Mouse (Mus musculus) limb, embryonic 14.5 days (tissue): ENCODE data around the gene Acad12. TPM values are rescaled to one million over a fixed set of nuclear protein-coding genes. Genes with fewer than 3 reads are reported as not detected.

Source experiments
- ATAC-seq: fragments of 200-750 bp; cut with Nextera tagmentation; 2 replicates; pipeline ENCODE4 v1.8.0; 2017; ENCODE audit warnings: low read depth, moderate number of reproducible peaks, moderate TSS enrichment; ENCODE audit not compliant: low FRiP score
- DNase-seq: peaks from one replicate; pipeline ENCODE4 v3.0.0-alpha.2; 2015; ENCODE audit warnings: low spot score
- H3K27ac ChIP-seq: fragments of 300-500 bp; sonication (generic); replicated peaks from 2 replicates; pipeline ENCODE4 v1.5.1; 2014; ENCODE audit warnings: low read depth, mild to moderate bottlenecking, low read length, moderate library complexity, mixed read lengths
- H3K27me3 ChIP-seq: fragments of 300-500 bp; sonication (generic); 2 replicates; pipeline ENCODE4 v1.6.1; 2014; ENCODE audit warnings: low read length, mixed read lengths; ENCODE audit not compliant: control insufficient read depth, insufficient read depth
- H3K36me3 ChIP-seq: fragments of 300-500 bp; sonication (generic); 2 replicates; pipeline ENCODE4 v1.6.1; 2014; ENCODE audit warnings: mild to moderate bottlenecking, low read length, moderate library complexity, mixed read lengths; ENCODE audit not compliant: control insufficient read depth, insufficient read depth
- H3K4me1 ChIP-seq: fragments of 300-500 bp; sonication (generic); 2 replicates; pipeline ENCODE4 v1.6.1; 2014; ENCODE audit warnings: antibody characterized with exemption, low read length, mixed read lengths; ENCODE audit not compliant: control insufficient read depth, insufficient read depth
- H3K4me2 ChIP-seq: fragments of 300-500 bp; sonication (generic); replicated peaks from 2 replicates; pipeline ENCODE4 v1.6.1; 2014; ENCODE audit warnings: low read depth, mild to moderate bottlenecking, low read length, moderate library complexity; ENCODE audit not compliant: severe bottlenecking
- H3K4me3 ChIP-seq: fragments of 300-500 bp; sonication (generic); replicated peaks from 2 replicates; pipeline ENCODE4 v1.5.1; 2014; ENCODE audit warnings: low read length
- H3K9ac ChIP-seq: fragments of 300-500 bp; sonication (generic); 2 replicates; pipeline ENCODE4 v1.6.1; 2014; ENCODE audit warnings: mild to moderate bottlenecking, low read depth, low read length, moderate library complexity; ENCODE audit not compliant: severe bottlenecking
- H3K9me3 ChIP-seq: fragments of 300-500 bp; sonication (generic); 2 replicates; pipeline ENCODE4 v1.6.1; 2016; ENCODE audit warnings: low read length; ENCODE audit not compliant: control insufficient read depth
- POLR2A ChIP-seq: fragments of 200-500 bp; IDR thresholded peaks from 2 replicates; pipeline ENCODE4 v1.8.0; 2012; ENCODE audit warnings: inconsistent platforms, mild to moderate bottlenecking, moderate library complexity, borderline replicate concordance; ENCODE audit not compliant: insufficient read depth, insufficient read length; ENCODE audit errors: extremely low read depth
- WGBS: fragments of 180-500 bp; shearing (Covaris S2); extraction: QIAGEN DNeasy Blood & Tissue Kit; methylation state at CpG from one replicate; pipeline ENCODE4 v1.1.7; 2014; 5-methylcytosine and 5-hydroxymethylcytosine counted together
- polyA plus RNA-seq, 2 experiments: library from polyadenylated mRNA; depleted of rRNA in 1 of 2; stranded (reverse) in 1 of 2; unstranded in 1 of 2; fragments of >200 nt; fragmentation: Nextera tagmentation in 1 of 2; extraction: Ambion mirVana in 1 of 2; gene quantifications; 2 replicates each; pipeline versions ENCODE4 v1.2.1 to v1.2.3; 2012 to 2014

Gene Acad12
- polyA plus RNA-seq, 2 experiments = 1.6 to 2.0 TPM

- no peaks in the 10 kb centered on the region for H3K9me3 ChIP-seq
- no peak for TF ChIP-seq POLR2A
- H3K4me2 ChIP-seq = no peak overlapping the region
- DNase-seq (no peak), ATAC-seq (no peak)
- no peak overlapping the region for H3K4me3 ChIP-seq
- H3K27ac ChIP-seq = no peak overlapping the region
- H3K4me1 ChIP-seq = no peaks in the 10 kb centered on the region
- H3K9ac ChIP-seq = no peak overlapping the region
- H3K27me3 ChIP-seq = no peaks in the 10 kb centered on the region
- 97% methylated on average over 11 of the region's 11 CpGs for WGBS
- H3K36me3 ChIP-seq = peaks cover 94% of the 10 kb centered on the region
Measured at GRCm38 (mm10) chr5:121575867-121576266, 42.9 kb downstream of the Acad12 start.

- Histone ChIP-seq H3K4me1 (no peaks in the 10 kb centered on the region), H3K9me3 (no peaks in the 10 kb centered on the region), H3K36me3 (peaks cover 94% of the 10 kb centered on the region), H3K27me3 (no peaks in the 10 kb centered on the region), H3K27ac (no peak overlapping the region), H3K4me2 (no peak overlapping the region), H3K4me3 (no peak overlapping the region), H3K9ac (no peak overlapping the region)
- TF ChIP-seq POLR2A = no peak
- DNase-seq (no peak), ATAC-seq (no peak)
- 90% methylated on average over 13 of the region's 13 CpGs for WGBS
Measured at GRCm38 (mm10) chr5:121574145-121574544, 44.6 kb downstream of the Acad12 start.

GRCm38 (mm10) chr5:121570787-121571186 is 48.0 kb downstream of the Acad12 start:
- Histone ChIP-seq H3K9ac (no peak overlapping the region), H3K27ac (no peak overlapping the region), H3K9me3 (no peaks in the 10 kb centered on the region), H3K4me3 (no peak overlapping the region), H3K4me1 (no peaks in the 10 kb centered on the region), H3K27me3 (no peaks in the 10 kb centered on the region), H3K36me3 (peaks cover 80% of the 10 kb centered on the region), H3K4me2 (no peak overlapping the region)
- ATAC-seq (no peak), DNase-seq (no peak)
- 69% methylated on average over 1 of the region's 1 CpGs for WGBS
- TF ChIP-seq POLR2A = no peak

GRCm38 (mm10) chr5:121569881-121570420 is 48.8 kb downstream of the Acad12 start:
- H3K36me3 ChIP-seq = peaks cover 72% of the 10 kb centered on the region
- WGBS = 84% methylated on average over 8 of the region's 9 CpGs
- ATAC-seq = no peak

GRCm38 (mm10) chr5:121566035-121566681 is 52.6 kb downstream of the Acad12 start:
- no peak for DNase-seq
- Histone ChIP-seq H3K27me3 (no peaks in the 10 kb centered on the region), H3K36me3 (peaks cover 35% of the 10 kb centered on the region), H3K27ac (no peak overlapping the region), H3K4me3 (no peak overlapping the region), H3K9ac (no peak overlapping the region), H3K9me3 (no peaks in the 10 kb centered on the region), H3K4me1 (0 out of 2 replicates have a peak, but pooled peaks cover 4% of the 10 kb centered on the region), H3K4me2 (no peak overlapping the region)
- WGBS = 89% methylated on average over 16 of the region's 16 CpGs
- no peak for ATAC-seq
- TF ChIP-seq POLR2A = no peak

More at GRCm38 (mm10) chr5:121569881-121570420, 48.8 kb downstream of the Acad12 start:
- H3K4me1 ChIP-seq = no peaks in the 10 kb centered on the region
- H3K9ac ChIP-seq = no peak overlapping the region
- TF ChIP-seq POLR2A = no peak
- H3K27me3 ChIP-seq = no peaks in the 10 kb centered on the region
- DNase-seq = no peak
- H3K9me3 ChIP-seq = no peaks in the 10 kb centered on the region
- H3K4me3 ChIP-seq = no peak overlapping the region
- H3K4me2 ChIP-seq = no peak overlapping the region
- no peak overlapping the region for H3K27ac ChIP-seq
